In genomic region chr13:37777351-37778146, GRCm38 (mm10) we compare ENCODE assay signal across 9 mouse cellular contexts. TPM values are rescaled to one million over a fixed set of nuclear protein-coding genes. Genes with fewer than 3 reads are reported as not detected.
A peak's percentile ranks its signal among the peaks of the same experiment; 100 is the strongest.
DNase-seq lines count a peak whose midpoint lies in the region; ATAC-seq lines count a peak whose summit lies in the region.
"Had no signal": no experiment of that assay in that cellular context is flagged by ENCODE, and none has a peak within 500 bp of the region (broad histone marks: within the 10 kb centered on the region; RNA-seq: fewer than 3 reads in every experiment).

No protein-coding gene starts in this region.

- no peak; the same call in 1 of the 2 replicates for ATAC-seq in hindbrain, embryonic 15.5 days (ENCODE audit: low FRiP score, low read depth)
- ATAC-seq in midbrain, embryonic 14.5 days (ENCODE audit: low FRiP score, low TSS enrichment): peak; percentile 37
- ATAC-seq: Patski had no signal

- H3K9ac ChIP-seq in hindbrain, embryonic 15.5 days: peak overlapping the region; percentile 36; the same call in 1 of the 2 replicates
- peak overlapping the region; percentile 48; the same call in 1 of the 2 replicates for H3K9ac ChIP-seq in midbrain, embryonic 14.5 days (replicated peaks; ENCODE audit: low read length)

- 0 out of 2 replicates have a peak, but pooled peaks cover 12% of the 10 kb centered on the region for H3K27me3 ChIP-seq in hindbrain, embryonic 15.5 days
- peaks cover 29% of the 10 kb centered on the region; the same call in 1 of the 2 replicates for H3K27me3 ChIP-seq in midbrain, embryonic 14.5 days (ENCODE audit: control insufficient read depth, insufficient read depth, low read length)
- H3K27me3 ChIP-seq: Patski had no signal

- DNase-seq in heart, adult 11 months: peak; percentile 91
- DNase-seq in heart, adult 9 months (ENCODE audit: low spot score in 2 of 2): no peak
- peak; percentile 10 to 13 for DNase-seq in urinary bladder, adult 18-20 months (ENCODE audit: low spot score in 2 of 2)
- DNase-seq in urinary bladder, adult 2 months (ENCODE audit: low spot score): no peak
- no peak for DNase-seq in midbrain, embryonic 14.5 days
- no peak for DNase-seq in ovary, adult 18-20 months (ENCODE audit: low spot score)
- no peak for DNase-seq in kidney, adult 8-10 months

- H3K9me3 ChIP-seq in hindbrain, embryonic 15.5 days: no peaks in the 10 kb centered on the region
- no peaks in the 10 kb centered on the region for H3K9me3 ChIP-seq in midbrain, embryonic 14.5 days (ENCODE audit: control insufficient read depth, low read length)

- H3K4me1 ChIP-seq in hindbrain, embryonic 15.5 days (replicated peaks): peaks cover 18% of the 10 kb centered on the region
- H3K4me1 ChIP-seq in midbrain, embryonic 14.5 days (ENCODE audit: control insufficient read depth, insufficient read depth, low read length): peaks cover 15% of the 10 kb centered on the region; the same call in 1 of the 2 replicates

- H3K36me3 ChIP-seq in hindbrain, embryonic 15.5 days: no peaks in the 10 kb centered on the region
- no peaks in the 10 kb centered on the region for H3K36me3 ChIP-seq in midbrain, embryonic 14.5 days (ENCODE audit: control insufficient read depth, insufficient read depth, low read length)

- peak overlapping the region; percentile 54 for H3K4me3 ChIP-seq in hindbrain, embryonic 15.5 days
- peak overlapping the region; percentile 55 for H3K4me3 ChIP-seq in midbrain, embryonic 14.5 days (replicated peaks; ENCODE audit: low read depth, low read length)

- peak overlapping the region; percentile 100 for H3K4me2 ChIP-seq in hindbrain, embryonic 15.5 days
- H3K4me2 ChIP-seq in midbrain, embryonic 14.5 days (ENCODE audit: low read length): peak overlapping the region; percentile 100

- 23% methylated on average over 25 of the region's 25 CpGs for WGBS in hindbrain, embryonic 15.5 days
- WGBS in midbrain, embryonic 14.5 days: 18% methylated on average over 25 of the region's 25 CpGs

- H3K27ac ChIP-seq in hindbrain, embryonic 15.5 days (replicated peaks): no peak overlapping the region
- no peak overlapping the region for H3K27ac ChIP-seq in midbrain, embryonic 14.5 days (replicated peaks; ENCODE audit: low read depth, low read length)

RNA-seq across cellular contexts. Expression of gene Rreb1, which starts 0.7 kb away (rescaled TPM):
- 11.9 and 19.0 TPM in 2 replicates for polyA plus RNA-seq in urinary bladder, adult 2 months (2012; rRNA removed)
- polyA plus RNA-seq in hindbrain, embryonic 15.5 days (2015; fragmentation: Nextera tagmentation; extraction: Ambion mirVana): 2.8 and 3.4 TPM in 2 replicates
- polyA plus RNA-seq in midbrain, embryonic 14.5 days (2014; fragmentation: Nextera tagmentation; extraction: Ambion mirVana): 1.8 and 3.9 TPM in 2 replicates

Comparison
In these comparisons a context has a peak if more than half of its experiments do, and no peak if none do; other contexts are left out.
1. DNase-seq: peak in heart, adult 11 months (single experiment) and urinary bladder, adult 18-20 months (2 of 2); none in heart, adult 9 months (0 of 2), urinary bladder, adult 2 months (single experiment), midbrain, embryonic 14.5 days (single experiment), ovary, adult 18-20 months (single experiment) and kidney, adult 8-10 months (0 of 2).